Mouse (Mus musculus) limb, embryonic 10.5 days (tissue): Measurements from ENCODE around the gene Stx7. TPM values are rescaled to one million over a fixed set of nuclear protein-coding genes. Genes with fewer than 3 reads are reported as not detected.

ENCODE experiments used
- DNase-seq: peaks from one replicate; pipeline ENCODE4 v3.0.0-alpha.2; 2017; ENCODE audit warnings: low spot score
- H3K27ac ChIP-seq: fragments of 300-500 bp; sonication (generic); 2 replicates; pipeline ENCODE4 v1.5.1; 2016; ENCODE audit warnings: mild to moderate bottlenecking
- H3K27me3 ChIP-seq: fragments of 300-500 bp; sonication (generic); 2 replicates; pipeline ENCODE4 v1.6.1; 2016; ENCODE audit warnings: low read depth, mild to moderate bottlenecking; ENCODE audit not compliant: poor library complexity, severe bottlenecking
- H3K36me3 ChIP-seq: fragments of 300-500 bp; sonication (generic); 2 replicates; pipeline ENCODE4 v1.6.1; 2016; ENCODE audit warnings: mild to moderate bottlenecking, moderate library complexity
- H3K4me1 ChIP-seq: fragments of 300-500 bp; sonication (generic); 2 replicates; pipeline ENCODE4 v1.6.1; 2016
- H3K4me3 ChIP-seq: fragments of 300-500 bp; sonication (generic); 2 replicates; pipeline ENCODE4 v1.5.1; 2016; ENCODE audit warnings: mild to moderate bottlenecking, moderate library complexity
- H3K9me3 ChIP-seq: fragments of 300-500 bp; sonication (generic); replicated peaks from 2 replicates; pipeline ENCODE4 v1.6.1; 2016; ENCODE audit warnings: mild to moderate bottlenecking
- WGBS: fragments of 180-500 bp; shearing (Covaris S2); methylation state at CpG from one replicate; pipeline ENCODE4 v1.1.7; 2016; 5-methylcytosine and 5-hydroxymethylcytosine counted together
- polyA plus RNA-seq: library from polyadenylated mRNA; unstranded; fragments of >200 nt; fragmentation: Nextera tagmentation; extraction: Ambion mirVana; gene quantifications from 2 replicates; pipeline ENCODE4 v1.2.1, GENCODE M21; 2016

Stx7 gene
- polyA plus RNA-seq, 1 experiment from 2014 or later, result 34.1 TPM

DNA sequence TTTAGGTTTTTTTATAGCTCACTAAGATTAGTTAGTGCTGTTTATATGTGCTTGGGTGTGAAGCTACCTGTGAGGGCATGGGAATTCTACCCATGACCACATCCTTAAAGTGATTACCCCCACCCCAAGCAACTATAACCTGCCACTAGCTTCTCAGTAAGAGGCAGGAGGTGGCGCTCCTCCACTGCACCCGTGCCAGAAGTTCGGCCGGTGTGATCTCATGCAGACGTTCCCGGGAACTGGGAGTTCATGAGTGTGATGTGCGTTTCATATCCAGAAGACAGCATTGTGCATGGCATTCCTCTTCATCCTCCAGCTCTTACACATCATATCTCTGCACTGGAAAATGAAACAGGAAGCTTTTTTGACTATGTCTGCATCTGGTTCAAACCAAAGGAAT lies 41.3 kb downstream of the Stx7 start:
- H3K4me1 ChIP-seq, result no peaks in the 10 kb centered on the region
- H3K36me3 ChIP-seq, result peaks cover 3% of the 10 kb centered on the region; the same call in 1 of the 2 replicates
- no peak for DNase-seq
- H3K4me3 ChIP-seq, result no peak overlapping the region
- H3K27me3 ChIP-seq, result no peaks in the 10 kb centered on the region
- H3K27ac ChIP-seq, result no peak overlapping the region
- WGBS, result 71% methylated on average over 7 of the region's 7 CpGs
- H3K9me3 ChIP-seq, result no peaks in the 10 kb centered on the region

- Histone ChIP-seq H3K27ac (no peak overlapping the region), H3K27me3 (no peaks in the 10 kb centered on the region), H3K36me3 (no peaks in the 10 kb centered on the region), H3K4me1 (no peaks in the 10 kb centered on the region), H3K4me3 (no peak overlapping the region), H3K9me3 (no peaks in the 10 kb centered on the region)
- 71% methylated on average over 1 of the region's 1 CpGs for WGBS
- no peak for DNase-seq
Measured at GRCm38 (mm10) chr10:24191977-24192376, 42.9 kb downstream of the Stx7 start.

DNA sequence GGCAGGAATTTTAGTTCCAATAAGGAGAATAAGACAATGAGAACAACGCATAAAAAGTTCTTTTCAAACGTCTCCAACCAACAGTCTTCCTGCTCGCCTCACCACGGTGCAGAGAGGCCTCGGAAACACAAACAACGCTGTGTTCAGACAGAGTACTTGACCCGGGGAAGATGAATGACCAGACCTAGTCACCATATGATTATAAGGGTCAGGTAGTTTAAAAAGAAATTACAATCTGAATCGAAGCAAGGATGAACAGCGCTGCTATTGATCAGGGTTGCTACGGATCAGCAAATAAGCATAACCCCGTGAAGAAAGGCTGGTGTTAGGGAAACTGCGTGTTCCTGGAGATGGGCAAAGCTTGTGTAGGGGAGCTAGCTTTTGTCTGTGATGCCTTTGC lies 50.2 kb downstream of the Stx7 start:
- whole genome bisulfite sequencing, result 83% methylated on average over 12 of the region's 12 CpGs
- no peak for DNase-seq
- H3K9me3 ChIP-seq, result no peaks in the 10 kb centered on the region
- no peaks in the 10 kb centered on the region for H3K27me3 ChIP-seq
- H3K4me3 ChIP-seq, result no peak overlapping the region
- no peak overlapping the region for H3K27ac ChIP-seq
- H3K36me3 ChIP-seq, result no peaks in the 10 kb centered on the region
- H3K4me1 ChIP-seq, result no peaks in the 10 kb centered on the region

GRCm38 (mm10) chr10:24200099-24200498 lies 51.0 kb downstream of the Stx7 start:
- no peaks in the 10 kb centered on the region for H3K4me1 ChIP-seq
- 88% methylated on average over 3 of the region's 3 CpGs for WGBS
- DNase-seq, result no peak

GRCm38 (mm10) chr10:24210075-24210474 lies 61.0 kb downstream of the Stx7 start:
- no peaks in the 10 kb centered on the region for H3K36me3 ChIP-seq
- 92% methylated on average over 6 of the region's 6 CpGs for WGBS
- no peaks in the 10 kb centered on the region for H3K27me3 ChIP-seq
- DNase-seq, result no peak
- H3K27ac ChIP-seq, result no peak overlapping the region
- peaks cover 15% of the 10 kb centered on the region for H3K4me1 ChIP-seq
- no peak overlapping the region for H3K4me3 ChIP-seq
- H3K9me3 ChIP-seq, result no peaks in the 10 kb centered on the region

More at GRCm38 (mm10) chr10:24200099-24200498, 51.0 kb downstream of the Stx7 start:
- no peak overlapping the region for H3K27ac ChIP-seq
- H3K4me3 ChIP-seq, result no peak overlapping the region
- no peaks in the 10 kb centered on the region for H3K9me3 ChIP-seq
- no peaks in the 10 kb centered on the region for H3K27me3 ChIP-seq
- H3K36me3 ChIP-seq, result no peaks in the 10 kb centered on the region

- 81% methylated on average over 5 of the region's 5 CpGs for WGBS
- peaks cover 15% of the 10 kb centered on the region for H3K4me1 ChIP-seq
- H3K9me3 ChIP-seq, result no peaks in the 10 kb centered on the region
- DNase-seq, result no peak
- no peaks in the 10 kb centered on the region for H3K36me3 ChIP-seq
- H3K27me3 ChIP-seq, result no peaks in the 10 kb centered on the region
- H3K27ac ChIP-seq, result no peak overlapping the region
- no peak overlapping the region for H3K4me3 ChIP-seq
Measured at GRCm38 (mm10) chr10:24213297-24213696, 64.2 kb downstream of the Stx7 start.

GRCm38 (mm10) chr10:24217558-24218268 lies 68.6 kb downstream of the Stx7 start:
- peaks cover 28% of the 10 kb centered on the region for H3K27me3 ChIP-seq
- 83% methylated on average over 6 of the region's 6 CpGs for WGBS
- H3K9me3 ChIP-seq, result no peaks in the 10 kb centered on the region
- H3K4me3 ChIP-seq, result no peak overlapping the region
- H3K27ac ChIP-seq, result no peak overlapping the region
- DNase-seq, result no peak
- peaks cover 7% of the 10 kb centered on the region for H3K4me1 ChIP-seq
- no peaks in the 10 kb centered on the region for H3K36me3 ChIP-seq

- Histone ChIP-seq H3K4me1 (peaks cover 17% of the 10 kb centered on the region), H3K9me3 (no peaks in the 10 kb centered on the region), H3K27ac (no peak overlapping the region), H3K27me3 (peaks cover 60% of the 10 kb centered on the region), H3K4me3 (no peak overlapping the region), H3K36me3 (no peaks in the 10 kb centered on the region)
- no peak for DNase-seq
- 86% methylated on average over 5 of the region's 5 CpGs for WGBS
Measured at GRCm38 (mm10) chr10:24220931-24221330, 71.8 kb downstream of the Stx7 start.

- WGBS, result 16% methylated on average over 6 of the region's 6 CpGs
- H3K9me3 ChIP-seq, result no peaks in the 10 kb centered on the region
- peaks cover 77% of the 10 kb centered on the region for H3K27me3 ChIP-seq
- DNase-seq, result no peak
- no peaks in the 10 kb centered on the region for H3K36me3 ChIP-seq
- peak overlapping the region; percentile 60 for H3K4me3 ChIP-seq
- no peak overlapping the region for H3K27ac ChIP-seq
- H3K4me1 ChIP-seq, result peaks cover 17% of the 10 kb centered on the region
Measured at GRCm38 (mm10) chr10:24222911-24223310, 73.8 kb downstream of the Stx7 start.

DNA sequence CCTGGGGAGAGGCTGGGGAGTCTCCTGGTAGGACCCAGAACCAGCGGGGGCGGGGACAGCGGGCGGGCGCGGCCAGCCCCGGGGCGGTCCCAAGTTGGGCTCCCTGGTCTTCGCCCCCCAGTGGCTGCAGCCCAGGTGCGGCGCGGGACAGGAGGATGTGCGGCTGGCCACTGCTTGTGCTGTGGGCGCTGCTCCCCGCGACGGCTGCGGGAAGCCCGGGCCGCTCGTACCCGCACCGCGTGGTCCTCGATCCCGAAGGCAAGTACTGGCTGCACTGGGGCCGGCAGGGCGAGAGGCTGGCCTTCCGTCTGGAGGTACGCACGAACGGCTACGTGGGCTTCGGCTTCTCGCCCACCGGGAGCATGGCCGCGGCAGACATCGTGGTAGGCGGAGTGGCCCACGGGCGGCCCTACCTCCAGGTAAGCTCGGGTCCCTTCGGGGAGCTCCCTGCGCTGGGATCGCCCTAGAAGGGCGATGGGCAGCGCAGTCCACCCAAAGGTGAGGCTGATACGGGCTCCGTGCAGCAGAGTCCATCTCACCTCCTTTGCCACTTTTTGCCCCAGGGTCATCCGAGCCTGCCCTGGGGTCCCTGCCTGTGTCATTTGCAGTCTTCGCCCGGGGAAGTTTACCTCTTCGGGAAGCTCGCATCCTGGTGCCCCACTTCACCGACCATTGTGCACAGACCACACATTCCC lies 74.5 kb downstream of the Stx7 start, which contains the start of gene Moxd1:
Gene Moxd1 (plus strand): TSS at position 69 of the 695 bp plus-strand sequence.
- Histone ChIP-seq H3K4me1 (peaks cover 17% of the 10 kb centered on the region), H3K9me3 (no peaks in the 10 kb centered on the region), H3K4me3 (peak within 1 kb of the TSS; percentile 60), H3K27ac (peak within 1 kb of the TSS; percentile 72), H3K27me3 (peaks cover 84% of the 10 kb centered on the region), H3K36me3 (no peaks in the 10 kb centered on the region)
- peak; percentile 65 for DNase-seq
- WGBS, result under 1% methylated on average over 55 of the region's 56 CpGs

DNA sequence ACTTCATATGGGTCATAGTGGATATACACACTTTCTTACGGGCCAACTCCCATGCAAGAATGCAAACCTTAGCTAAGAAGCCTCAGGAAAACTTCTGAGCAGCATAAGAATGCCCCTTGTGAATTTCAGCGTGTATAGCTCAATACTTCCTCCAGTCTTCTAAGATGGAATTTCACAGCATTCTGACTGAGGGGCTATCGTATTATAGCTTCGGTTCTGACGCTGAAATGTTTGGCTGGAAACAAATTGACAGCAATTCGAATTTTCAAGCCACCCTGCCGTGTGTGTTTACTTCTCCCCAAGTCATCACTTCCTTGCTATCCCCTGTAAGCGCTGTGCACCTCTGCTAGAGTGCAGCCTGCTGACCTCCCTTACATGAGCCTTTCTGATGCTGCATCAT lies 75.5 kb downstream of the Stx7 start:
- WGBS, result 19% methylated on average over 8 of the region's 8 CpGs
- peaks cover 19% of the 10 kb centered on the region for H3K4me1 ChIP-seq
- H3K27me3 ChIP-seq, result peaks cover 87% of the 10 kb centered on the region
- no peaks in the 10 kb centered on the region for H3K9me3 ChIP-seq
- no peak for DNase-seq
- no peak overlapping the region for H3K27ac ChIP-seq
- no peaks in the 10 kb centered on the region for H3K36me3 ChIP-seq
- 0 out of 2 replicates have a peak overlapping the region, but pooled peaks have one; percentile 60 for H3K4me3 ChIP-seq

DNA sequence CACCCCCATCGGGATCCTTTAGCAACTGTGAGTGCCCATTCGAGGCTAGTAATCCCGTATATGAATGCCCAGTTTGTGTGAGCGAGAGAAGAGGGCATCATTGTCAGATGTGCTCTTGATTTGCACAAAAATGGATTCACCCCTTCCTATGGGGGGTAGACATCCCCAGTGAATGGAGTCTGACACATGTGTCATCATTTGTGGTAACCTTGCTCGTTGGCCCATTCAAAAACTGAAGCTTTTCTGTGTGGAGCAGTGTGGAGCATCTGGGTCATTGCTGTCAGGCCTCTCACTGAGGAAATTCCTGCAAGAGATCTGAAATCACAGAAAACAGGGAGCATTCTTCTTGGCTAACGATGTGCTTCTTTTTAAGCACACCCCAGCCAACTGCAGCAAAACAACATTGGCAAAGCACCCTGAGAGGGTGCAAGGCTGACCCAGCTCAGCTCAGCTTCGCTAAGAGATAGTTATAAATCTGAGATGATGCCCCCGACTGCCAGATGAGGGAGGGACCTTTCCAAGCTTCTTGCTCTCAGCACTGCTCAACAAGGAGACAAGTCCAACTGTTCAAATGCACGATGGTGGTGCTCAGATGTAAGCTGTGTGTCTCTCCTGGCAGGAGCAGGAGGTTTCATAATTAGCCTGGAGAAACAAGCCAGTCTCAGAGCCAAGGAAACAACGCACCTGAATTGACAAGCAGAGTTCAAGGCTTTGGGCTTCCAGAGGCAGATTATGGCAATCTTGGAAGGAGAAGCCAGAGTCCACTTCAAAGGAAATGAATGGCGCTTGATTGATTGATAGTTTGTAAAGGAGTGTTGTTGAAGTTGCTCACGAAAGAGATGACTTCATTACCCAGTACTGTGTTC lies 79.4 kb downstream of the Stx7 start:
- Histone ChIP-seq H3K4me1 (peaks cover 15% of the 10 kb centered on the region), H3K4me3 (no peak overlapping the region), H3K9me3 (no peaks in the 10 kb centered on the region), H3K27ac (no peak overlapping the region), H3K27me3 (peaks cover 53% of the 10 kb centered on the region), H3K36me3 (no peaks in the 10 kb centered on the region)
- 66% methylated on average over 12 of the region's 12 CpGs for WGBS
- no peak for DNase-seq
